Mouse (Mus musculus): ENCODE results near the gene Snx1.
A peak's percentile ranks its signal among the peaks of the same experiment; 100 is the strongest.

The Snx1 gene

GRCm38 (mm10) chr9:66126456-66127192, at the start of gene Snx1, which contains the start of gene Ciao2a:
Snx1 (minus strand) TSS chr9:66126587.
Ciao2a (plus strand) TSS chr9:66126611.
- peak; percentile 98 for DNase-seq (ENCODE audit: low read depth)

- no peak for DNase-seq (ENCODE audit: low read depth)
Observed at GRCm38 (mm10) chr9:66174985-66175384, 48.6 kb upstream of the Snx1 start.

GRCm38 (mm10) chr9:66173316-66173855, 47.0 kb upstream of the Snx1 start:
- DNase-seq (ENCODE audit: low read depth), result no peak

GRCm38 (mm10) chr9:66171275-66171921, 45.0 kb upstream of the Snx1 start:
- no peak for DNase-seq (ENCODE audit: low read depth)

- no peak for DNase-seq (ENCODE audit: low read depth)
Observed at GRCm38 (mm10) chr9:66170506-66170905, 44.1 kb upstream of the Snx1 start.

GRCm38 (mm10) chr9:66168233-66168632, 41.8 kb upstream of the Snx1 start:
- no peak for DNase-seq (ENCODE audit: low read depth)

- no peak for DNase-seq (ENCODE audit: low read depth)
Observed at GRCm38 (mm10) chr9:66167222-66167621, 40.8 kb upstream of the Snx1 start.

GRCm38 (mm10) chr9:66162995-66163394, 36.6 kb upstream of the Snx1 start:
- DNase-seq (ENCODE audit: low read depth), result no peak

GRCm38 (mm10) chr9:66160155-66160554, 33.8 kb upstream of the Snx1 start:
- DNase-seq (ENCODE audit: low read depth), result no peak

- no peak for DNase-seq (ENCODE audit: low read depth)
Observed at GRCm38 (mm10) chr9:66158885-66159430, 32.6 kb upstream of the Snx1 start.

- peak; percentile 70 for DNase-seq (ENCODE audit: low read depth)
Observed at GRCm38 (mm10) chr9:66157958-66158830, 31.8 kb upstream of the Snx1 start, which contains the start of gene Dapk2. Dapk2 (plus strand) TSS chr9:66158223.

- no peak for DNase-seq (ENCODE audit: low read depth)
Observed at GRCm38 (mm10) chr9:66155534-66155933, 29.1 kb upstream of the Snx1 start.

GRCm38 (mm10) chr9:66154013-66154412, 27.6 kb upstream of the Snx1 start:
- DNase-seq (ENCODE audit: low read depth), result no peak

GRCm38 (mm10) chr9:66153594-66153993, 27.2 kb upstream of the Snx1 start:
- no peak for DNase-seq (ENCODE audit: low read depth)

- no peak for DNase-seq (ENCODE audit: low read depth)
Observed at GRCm38 (mm10) chr9:66152011-66152410, 25.6 kb upstream of the Snx1 start.

GRCm38 (mm10) chr9:66146141-66146540, 19.8 kb upstream of the Snx1 start:
- DNase-seq (ENCODE audit: low read depth), result no peak

- DNase-seq (ENCODE audit: low read depth), result peak; percentile 88
Observed at GRCm38 (mm10) chr9:66144248-66144647, 17.9 kb upstream of the Snx1 start.

GRCm38 (mm10) chr9:66142265-66142664, 15.9 kb upstream of the Snx1 start:
- peak; percentile 63 for DNase-seq (ENCODE audit: low read depth)

- DNase-seq (ENCODE audit: low read depth), result no peak
Observed at GRCm38 (mm10) chr9:66138193-66138592, 11.8 kb upstream of the Snx1 start.

- peak; percentile 68 for DNase-seq (ENCODE audit: low read depth)
Observed at GRCm38 (mm10) chr9:66135967-66136366, 9.6 kb upstream of the Snx1 start.

GRCm38 (mm10) chr9:66131466-66131865, 5.1 kb upstream of the Snx1 start:
- DNase-seq (ENCODE audit: low read depth), result no peak

- DNase-seq (ENCODE audit: low read depth), result no peak
Observed at GRCm38 (mm10) chr9:66127884-66128283, 1.5 kb upstream of the Snx1 start.
